ENCODE assay signal across 27 mouse cellular contexts in the genomic region with DNA sequence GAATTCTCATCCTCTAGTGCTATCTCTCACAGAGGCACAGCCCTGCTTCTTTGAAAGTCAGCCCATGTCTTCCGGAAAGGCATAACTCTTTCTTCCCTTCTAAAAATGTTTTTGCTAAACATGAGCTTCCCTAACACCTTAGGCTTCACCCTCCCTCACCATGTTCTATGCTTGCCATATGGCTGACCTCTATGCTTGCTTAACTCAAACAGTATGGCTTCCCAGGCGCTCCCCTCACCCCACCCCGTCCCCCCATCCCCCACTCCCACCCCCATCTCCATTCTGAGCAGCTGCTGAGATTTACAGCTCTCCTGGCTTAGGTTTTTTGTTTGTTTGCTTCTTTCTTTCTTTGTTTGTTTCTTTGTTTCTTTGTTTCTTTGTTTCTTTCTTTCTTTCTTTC. TPM values are rescaled to one million over a fixed set of nuclear protein-coding genes. Genes with fewer than 3 reads are reported as not detected.
DNase-seq lines count a peak whose midpoint lies in the region; ATAC-seq and TF ChIP-seq lines count a peak whose summit lies in the region.
"Had no signal": no experiment of that assay in that cellular context is flagged by ENCODE, and none has a peak within 500 bp of the region (broad histone marks: within the 10 kb centered on the region; RNA-seq: fewer than 3 reads in every experiment).

No protein-coding gene starts in this region.

- H3K36me3 ChIP-seq in hindbrain, embryonic 10.5 days: no peaks in the 10 kb centered on the region
- H3K36me3 ChIP-seq in hindbrain, postnatal 0 days (ENCODE audit: insufficient read depth, low read length): no peaks in the 10 kb centered on the region
- no peaks in the 10 kb centered on the region for H3K36me3 ChIP-seq in limb, embryonic 11.5 days (ENCODE audit: control insufficient read depth, insufficient read depth, low read length)
- H3K36me3 ChIP-seq: G1E; heart, embryonic 15.5 days; kidney, embryonic 15.5 days; midbrain, embryonic 13.5 days had no signal

- H3K4me3 ChIP-seq in hindbrain, embryonic 10.5 days: no peak overlapping the region
- H3K4me3 ChIP-seq in hindbrain, postnatal 0 days (ENCODE audit: low read length): no peak overlapping the region
- H3K4me3 ChIP-seq in limb, embryonic 11.5 days (ENCODE audit: low read depth, low read length): no peak overlapping the region
- H3K4me3 ChIP-seq: forebrain, embryonic 13.5 days; heart, embryonic 15.5 days; kidney, embryonic 15.5 days; midbrain, embryonic 13.5 days had no signal

- TF ChIP-seq CTCF in hindbrain, postnatal 0 days (IDR thresholded peaks at IDR 0.05; ENCODE audit: low read depth): no peak

- H3K4me2 ChIP-seq in hindbrain, postnatal 0 days (ENCODE audit: low read depth, low read length): no peak overlapping the region
- no peak overlapping the region for H3K4me2 ChIP-seq in limb, embryonic 11.5 days (ENCODE audit: low read depth, severe bottlenecking)
- H3K4me2 ChIP-seq: forebrain, embryonic 13.5 days; heart, embryonic 15.5 days; kidney, embryonic 15.5 days; liver, embryonic 11.5 days; midbrain, embryonic 13.5 days had no signal

- no peak for ATAC-seq in hindbrain, postnatal 0 days
- ATAC-seq in limb, embryonic 11.5 days (ENCODE audit: insufficient number of reproducible peaks, low FRiP score, low TSS enrichment, low read depth): peak; percentile 73; the same call in 1 of the 2 replicates
- ATAC-seq: activated CD4-positive, CD25-positive, alpha-beta regulatory T cell, adult 4 months; forebrain, embryonic 13.5 days; liver, postnatal 0 days; lung, postnatal 0 days; midbrain, embryonic 13.5 days; Patski had no signal

- no peak overlapping the region for H3K9ac ChIP-seq in hindbrain, postnatal 0 days (replicated peaks; ENCODE audit: low read length)
- no peak overlapping the region for H3K9ac ChIP-seq in limb, embryonic 11.5 days (ENCODE audit: low read length)
- H3K9ac ChIP-seq: forebrain, embryonic 13.5 days; heart, embryonic 15.5 days; kidney, embryonic 15.5 days; liver, postnatal 0 days; midbrain, embryonic 13.5 days had no signal

- no peaks in the 10 kb centered on the region for H3K27me3 ChIP-seq in hindbrain, embryonic 10.5 days (ENCODE audit: insufficient read depth, poor library complexity, severe bottlenecking)
- H3K27me3 ChIP-seq in hindbrain, postnatal 0 days (ENCODE audit: insufficient read depth, low read length): no peaks in the 10 kb centered on the region
- no peaks in the 10 kb centered on the region for H3K27me3 ChIP-seq in limb, embryonic 11.5 days (ENCODE audit: control insufficient read depth, insufficient read depth, low read length)
- H3K27me3 ChIP-seq: forebrain, embryonic 13.5 days; heart, embryonic 15.5 days; kidney, embryonic 15.5 days; midbrain, embryonic 13.5 days had no signal

- no peaks in the 10 kb centered on the region for H3K9me3 ChIP-seq in hindbrain, embryonic 10.5 days
- H3K9me3 ChIP-seq in hindbrain, postnatal 0 days (ENCODE audit: low read length): no peaks in the 10 kb centered on the region
- no peaks in the 10 kb centered on the region for H3K9me3 ChIP-seq in limb, embryonic 11.5 days (ENCODE audit: control insufficient read depth, low read length)
- H3K9me3 ChIP-seq: forebrain, embryonic 13.5 days; heart, embryonic 15.5 days; kidney, embryonic 15.5 days; midbrain, embryonic 13.5 days had no signal

- peaks cover 18% of the 10 kb centered on the region for H3K4me1 ChIP-seq in hindbrain, embryonic 10.5 days (replicated peaks)
- peaks cover 4% of the 10 kb centered on the region; the same call in 1 of the 2 replicates for H3K4me1 ChIP-seq in hindbrain, postnatal 0 days (ENCODE audit: insufficient read depth, low read length)
- peaks cover 3% of the 10 kb centered on the region; the same call in 1 of the 2 replicates for H3K4me1 ChIP-seq in limb, embryonic 11.5 days (ENCODE audit: control insufficient read depth, insufficient read depth, low read length)

- 32% methylated on average over 3 of the region's 3 CpGs for WGBS in hindbrain, embryonic 10.5 days
- WGBS in hindbrain, postnatal 0 days: 32% methylated on average over 3 of the region's 3 CpGs
- WGBS in limb, embryonic 11.5 days: 17% methylated on average over 3 of the region's 3 CpGs

- intact Hi-C loops in left cerebral cortex, postnatal 4 days (cut with DNase I): no loop called here

- H3K27ac ChIP-seq in hindbrain, embryonic 10.5 days: peak overlapping the region; percentile 16; the same call in 1 of the 2 replicates
- H3K27ac ChIP-seq in hindbrain, postnatal 0 days: no peak overlapping the region
- H3K27ac ChIP-seq in limb, embryonic 11.5 days (replicated peaks; ENCODE audit: low read depth, low read length): no peak overlapping the region; the same call in 1 of the 2 replicates
- H3K27ac ChIP-seq: forebrain, embryonic 13.5 days; heart, embryonic 15.5 days; kidney, embryonic 15.5 days; midbrain, embryonic 13.5 days had no signal

- DNase-seq in hindbrain, embryonic 10.5 days (ENCODE audit: low spot score): peak; percentile 23
- no peak for DNase-seq in hindbrain, postnatal 0 days (ENCODE audit: low spot score)
- peak; percentile 61 for DNase-seq in ES-CJ7 (ENCODE audit: low read depth, low spot score)
- peak; percentile 60 for DNase-seq in embryo, embryonic 11 days
- peak; percentile 47 for DNase-seq in limb, embryonic 11.5 days (ENCODE audit: low spot score)
- no peak for DNase-seq in left cerebral cortex, postnatal 4 days
- DNase-seq in natural killer cell, adult 2 months (ENCODE audit: low spot score in 2 of 2): no peak
- no peak for DNase-seq in frontal cortex, postnatal 10 days (ENCODE audit: low spot score in 2 of 2)
- DNase-seq: adrenal gland, adult 8-10 months; cerebellum, adult 11-12 months; cerebellum, postnatal 14 days; heart, postnatal 36 days; kidney, adult 11 months; kidney, postnatal 36 days; liver, postnatal 0 days; right cerebral cortex, postnatal 25 days; spleen, adult 18-20 months had no signal

RNA-seq across cellular contexts. Expression of gene Csrnp3, which starts 3.2 kb away (rescaled TPM):
- polyA plus RNA-seq in hindbrain, embryonic 10.5 days (2016; fragmentation: Nextera tagmentation; extraction: Ambion mirVana): 9.8 and 12.3 TPM in 2 replicates
- total RNA-seq in hindbrain, postnatal 0 days (2014; rRNA removed): 50.0 and 56.5 TPM in 2 replicates
- 32.6 and 35.5 TPM in 2 replicates for polyA plus RNA-seq in hindbrain, postnatal 0 days (2015; fragmentation: Nextera tagmentation; extraction: Ambion mirVana)
- 8.4 and 10.8 TPM in 2 replicates for polyA plus RNA-seq in limb, embryonic 11.5 days (2014; fragmentation: Nextera tagmentation; extraction: Ambion mirVana)
- 100 to 1,000 TPM; 138 to 149 TPM for total RNA-seq in left cerebral cortex, postnatal 4 days (2021)
- total RNA-seq: neutrophil, adult 5-6 weeks had no signal
- polyA plus RNA-seq: G1E; liver, postnatal 0 days; Patski had no signal

Comparison
In these comparisons a context has a peak if more than half of its experiments do, and no peak if none do; other contexts are left out.
1. DNase-seq: peak in hindbrain, embryonic 10.5 days (single experiment), ES-CJ7 (single experiment), embryo, embryonic 11 days (single experiment) and limb, embryonic 11.5 days (single experiment); none in hindbrain, postnatal 0 days (single experiment), left cerebral cortex, postnatal 4 days (single experiment), natural killer cell, adult 2 months (0 of 2) and frontal cortex, postnatal 10 days (0 of 2).